Mouse (Mus musculus): Measurements from ENCODE around the gene Apmap. TPM values are rescaled to one million over a fixed set of nuclear protein-coding genes. Genes with fewer than 3 reads are reported as not detected.

The Apmap gene
- polyA plus RNA-seq, 1 experiment from 2014 or later: 23.4 TPM

DNA sequence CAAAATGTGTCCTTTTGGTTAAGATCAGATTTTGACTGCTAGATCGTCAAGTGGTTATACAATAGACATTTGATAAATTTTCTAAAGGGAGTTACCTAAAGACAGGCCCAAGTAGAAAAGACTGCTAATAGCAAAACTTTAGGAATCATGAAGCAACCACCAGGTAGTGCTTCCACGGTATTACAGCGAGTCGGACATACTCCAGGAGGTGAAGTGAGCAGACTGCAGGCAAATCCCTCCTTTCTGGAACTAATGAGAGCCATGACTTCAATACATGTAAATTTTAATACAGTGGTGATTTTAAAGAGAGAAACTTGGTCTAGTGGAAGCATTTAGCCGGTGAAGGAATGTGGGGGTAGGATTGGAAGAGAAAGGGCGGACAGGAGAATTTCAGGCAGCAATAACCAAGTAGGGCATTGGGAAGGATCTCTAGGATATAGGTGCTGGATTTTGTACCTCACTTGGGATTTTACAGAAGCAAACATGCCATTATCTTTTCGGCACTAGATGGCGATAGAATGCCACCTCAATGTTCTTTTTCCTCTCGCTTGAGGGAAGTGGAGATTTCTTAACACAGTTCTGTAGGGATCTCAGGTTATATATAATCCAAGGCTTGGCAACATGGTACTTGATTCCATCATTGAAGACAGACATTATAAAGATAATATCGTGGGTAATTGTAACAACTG is 649 bp upstream of the Apmap start:
- no peak for ATAC-seq (replicated peaks; ENCODE audit: insufficient number of reproducible peaks, insufficient read depth, low FRiP score, low read depth)
- 2% methylated on average over 10 of the region's 10 CpGs for WGBS

DNA sequence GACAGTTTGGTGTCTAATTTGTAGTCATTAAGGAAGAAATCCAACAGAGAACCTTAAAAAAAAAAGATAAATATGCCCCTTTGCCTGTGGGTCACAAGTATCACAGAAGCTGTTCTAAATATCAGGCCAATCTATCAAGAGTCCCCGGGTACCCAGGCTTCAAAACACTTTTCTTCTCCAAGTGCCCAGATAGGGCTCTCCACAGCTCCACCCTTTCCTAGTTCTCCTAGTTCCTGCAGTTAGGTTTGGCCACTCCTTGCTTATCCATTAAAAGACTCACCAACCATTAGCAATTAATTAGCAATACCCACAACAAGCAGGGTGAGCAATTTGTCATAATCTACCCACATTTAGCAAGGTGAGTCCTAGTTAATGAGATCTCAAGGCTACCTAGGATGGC is 1.3 kb downstream of the Apmap start:
- no peak for ATAC-seq (replicated peaks; ENCODE audit: insufficient number of reproducible peaks, insufficient read depth, low FRiP score, low read depth)
- Histone ChIP-seq H3K36me3 (no peaks in the 10 kb centered on the region), H3K4me2 (peak overlapping the region; percentile 80), H3K4me3 (peak overlapping the region; percentile 93), H3K27me3 (no peaks in the 10 kb centered on the region), H3K9ac (no peak overlapping the region), H3K27ac (no peak overlapping the region), H3K4me1 (replicated peaks) (peaks cover 12% of the 10 kb centered on the region), H3K9me3 (replicated peaks) (no peaks in the 10 kb centered on the region)
- 54% methylated on average over 1 of the region's 1 CpGs for WGBS

More for the DNA sequence above, 649 bp upstream of the Apmap start:
- Histone ChIP-seq H3K27ac (peak overlapping the region; percentile 60), H3K27me3 (no peaks in the 10 kb centered on the region), H3K4me3 (peak overlapping the region; percentile 93), H3K36me3 (no peaks in the 10 kb centered on the region), H3K9ac (peak overlapping the region; percentile 79), H3K4me1 (replicated peaks) (peaks cover 12% of the 10 kb centered on the region), H3K4me2 (peak overlapping the region; percentile 80), H3K9me3 (replicated peaks) (no peaks in the 10 kb centered on the region)

DNA sequence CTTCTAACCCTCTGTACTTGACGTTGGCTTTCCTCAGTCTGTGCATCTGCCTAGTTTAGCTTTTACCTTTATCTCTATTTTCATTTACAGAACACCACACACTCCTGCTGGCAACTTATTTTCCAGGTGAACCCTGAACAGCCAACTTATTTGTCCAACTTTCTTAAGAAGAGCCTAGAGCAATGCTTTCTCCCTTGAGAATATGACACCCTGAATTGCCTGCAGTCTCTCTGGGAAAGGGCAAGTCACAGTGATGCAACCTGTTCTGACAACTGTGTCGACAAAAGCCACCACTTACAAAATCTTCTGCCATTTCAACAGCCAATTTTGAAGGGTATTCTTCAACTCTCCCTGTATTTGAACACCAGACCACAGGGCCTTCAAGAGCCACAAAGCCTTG is 3.6 kb downstream of the Apmap start:
- Histone ChIP-seq H3K4me2 (no peak overlapping the region), H3K9me3 (replicated peaks) (no peaks in the 10 kb centered on the region), H3K9ac (no peak overlapping the region), H3K4me1 (replicated peaks) (peaks cover 17% of the 10 kb centered on the region), H3K27ac (no peak overlapping the region), H3K27me3 (no peaks in the 10 kb centered on the region), H3K36me3 (no peaks in the 10 kb centered on the region), H3K4me3 (no peak overlapping the region)
- no peak for ATAC-seq (replicated peaks; ENCODE audit: insufficient number of reproducible peaks, insufficient read depth, low FRiP score, low read depth)
- 81% methylated on average over 2 of the region's 2 CpGs for WGBS

DNA sequence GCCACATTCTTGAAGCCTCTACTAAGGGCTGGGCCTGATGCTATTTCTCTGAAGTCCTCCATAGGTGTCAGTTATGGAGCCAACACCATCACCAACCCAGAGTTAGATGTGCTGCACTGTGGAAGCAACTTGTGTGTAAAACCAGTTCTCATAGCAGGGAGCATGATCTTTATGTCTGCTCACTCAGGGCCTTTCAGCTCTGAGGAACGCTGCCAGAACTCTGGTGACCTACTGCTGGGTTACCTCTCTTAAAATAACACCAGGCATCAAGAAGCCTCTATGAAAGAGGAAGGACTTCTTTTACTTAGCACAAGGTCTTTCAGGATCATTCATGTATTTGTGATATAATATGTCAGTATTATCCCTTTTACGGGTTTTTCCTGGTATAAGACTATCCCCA is 6.2 kb downstream of the Apmap start:
- no peak overlapping the region for H3K4me2 ChIP-seq
- no peaks in the 10 kb centered on the region for H3K36me3 ChIP-seq
- H3K27ac ChIP-seq: no peak overlapping the region
- ATAC-seq (replicated peaks; ENCODE audit: insufficient number of reproducible peaks, insufficient read depth, low FRiP score, low read depth): no peak
- H3K27me3 ChIP-seq: no peaks in the 10 kb centered on the region
- 73% methylated on average over 2 of the region's 2 CpGs for WGBS
- peaks cover 7% of the 10 kb centered on the region for H3K4me1 ChIP-seq (replicated peaks)
- H3K9me3 ChIP-seq (replicated peaks): no peaks in the 10 kb centered on the region
- no peak overlapping the region for H3K4me3 ChIP-seq
- H3K9ac ChIP-seq: no peak overlapping the region

DNA sequence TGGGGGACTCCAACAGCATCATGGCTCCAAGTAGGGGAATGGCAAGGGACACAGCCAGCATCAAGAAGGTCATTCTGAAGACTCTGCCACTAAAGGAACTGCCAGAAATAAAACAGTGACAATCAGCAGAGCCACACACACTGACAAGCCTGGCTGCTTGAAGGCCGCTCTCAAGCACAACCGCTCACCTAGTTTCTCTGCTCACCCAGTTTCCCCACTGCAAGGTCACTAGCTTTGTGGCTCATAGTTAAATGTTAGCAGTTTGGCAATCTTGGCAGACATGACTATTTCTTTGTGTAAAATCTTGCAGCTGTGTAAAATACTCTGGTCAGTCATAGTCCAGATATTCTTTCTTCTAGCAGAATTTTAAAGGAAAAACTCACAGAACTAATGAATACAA is 8.1 kb downstream of the Apmap start:
- 64% methylated on average over 2 of the region's 2 CpGs for WGBS
- Histone ChIP-seq H3K4me2 (no peak overlapping the region), H3K4me1 (replicated peaks) (0 out of 2 replicates have a peak, but pooled peaks cover 5% of the 10 kb centered on the region), H3K27ac (no peak overlapping the region), H3K9me3 (replicated peaks) (no peaks in the 10 kb centered on the region), H3K36me3 (no peaks in the 10 kb centered on the region), H3K9ac (no peak overlapping the region), H3K4me3 (no peak overlapping the region), H3K27me3 (no peaks in the 10 kb centered on the region)
- ATAC-seq (replicated peaks; ENCODE audit: insufficient number of reproducible peaks, insufficient read depth, low FRiP score, low read depth): no peak

DNA sequence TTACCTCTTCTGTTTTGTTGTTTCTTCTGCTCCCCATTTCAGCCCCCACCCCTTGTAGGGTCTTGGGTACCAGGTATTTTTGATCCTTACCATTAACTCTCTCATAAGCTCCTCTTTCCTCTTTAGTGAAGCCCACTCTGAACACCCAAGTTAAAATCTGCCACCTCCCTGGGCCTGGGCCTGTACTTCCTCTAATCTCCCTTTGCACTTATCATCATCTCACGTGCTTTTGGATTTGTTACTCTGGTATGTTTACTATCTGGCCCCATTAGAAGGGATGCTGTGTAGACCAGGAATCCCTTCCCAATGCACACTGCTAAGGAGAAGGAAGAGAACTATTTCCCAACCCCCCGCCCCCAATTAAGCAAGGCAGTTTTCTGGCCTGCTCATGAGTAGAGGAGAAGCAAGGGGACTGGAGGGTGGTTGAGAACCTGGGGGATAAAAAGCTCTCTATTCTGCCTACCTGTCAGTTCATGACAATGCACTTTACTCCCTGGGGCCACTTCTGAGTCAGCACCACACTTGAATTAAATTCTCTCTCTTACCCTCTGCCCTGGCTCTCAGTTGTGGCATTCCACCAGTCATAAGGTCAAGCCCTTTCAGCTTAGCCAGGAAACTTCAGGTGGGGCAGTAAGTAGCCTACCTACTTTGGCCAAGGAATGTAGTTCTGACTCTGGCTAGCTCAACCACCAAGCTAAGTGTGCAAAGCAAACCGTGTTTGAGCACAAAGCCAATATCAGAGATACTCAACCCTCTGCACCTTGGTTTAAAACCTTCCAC is 12.8 kb downstream of the Apmap start:
- H3K9me3 ChIP-seq (replicated peaks): no peaks in the 10 kb centered on the region
- H3K9ac ChIP-seq: no peak overlapping the region
- 0 out of 2 replicates have a peak, but pooled peaks cover 3% of the 10 kb centered on the region for H3K4me1 ChIP-seq (replicated peaks)
- H3K4me2 ChIP-seq: no peak overlapping the region
- no peak overlapping the region for H3K4me3 ChIP-seq
- no peak overlapping the region for H3K27ac ChIP-seq
- ATAC-seq (replicated peaks; ENCODE audit: insufficient number of reproducible peaks, insufficient read depth, low FRiP score, low read depth): no peak
- no peaks in the 10 kb centered on the region for H3K27me3 ChIP-seq
- WGBS: 75% methylated on average over 3 of the region's 3 CpGs
- H3K36me3 ChIP-seq: peaks cover 4% of the 10 kb centered on the region; the same call in 1 of the 2 replicates

DNA sequence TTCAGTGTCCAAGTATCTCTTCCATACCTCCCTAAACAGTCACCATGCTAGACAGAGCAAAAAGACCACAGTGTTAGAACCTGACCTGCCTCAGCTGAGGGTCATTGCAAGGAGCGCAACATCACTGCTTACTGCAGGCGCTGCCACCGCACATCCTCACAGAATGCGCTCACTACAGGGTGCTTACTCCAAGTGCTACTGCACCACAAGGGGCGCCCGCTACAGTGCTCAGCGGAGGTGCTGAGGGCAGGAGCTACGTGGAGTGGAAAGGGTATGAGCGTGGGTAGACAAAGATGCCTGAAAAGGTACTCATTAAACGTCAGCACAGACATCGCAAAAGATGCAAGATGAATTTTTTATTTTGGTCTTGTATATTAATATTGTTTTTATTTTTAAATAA is 19.3 kb downstream of the Apmap start:
- H3K4me2 ChIP-seq: no peak overlapping the region
- ATAC-seq (replicated peaks; ENCODE audit: insufficient number of reproducible peaks, insufficient read depth, low FRiP score, low read depth): no peak
- no peak overlapping the region for H3K4me3 ChIP-seq
- WGBS: 79% methylated on average over 11 of the region's 11 CpGs
- no peak overlapping the region for H3K27ac ChIP-seq
- no peak overlapping the region for H3K9ac ChIP-seq
- peaks cover 33% of the 10 kb centered on the region; the same call in 1 of the 2 replicates for H3K36me3 ChIP-seq
- no peaks in the 10 kb centered on the region for H3K4me1 ChIP-seq (replicated peaks)
- no peaks in the 10 kb centered on the region for H3K9me3 ChIP-seq (replicated peaks)
- no peaks in the 10 kb centered on the region for H3K27me3 ChIP-seq

DNA sequence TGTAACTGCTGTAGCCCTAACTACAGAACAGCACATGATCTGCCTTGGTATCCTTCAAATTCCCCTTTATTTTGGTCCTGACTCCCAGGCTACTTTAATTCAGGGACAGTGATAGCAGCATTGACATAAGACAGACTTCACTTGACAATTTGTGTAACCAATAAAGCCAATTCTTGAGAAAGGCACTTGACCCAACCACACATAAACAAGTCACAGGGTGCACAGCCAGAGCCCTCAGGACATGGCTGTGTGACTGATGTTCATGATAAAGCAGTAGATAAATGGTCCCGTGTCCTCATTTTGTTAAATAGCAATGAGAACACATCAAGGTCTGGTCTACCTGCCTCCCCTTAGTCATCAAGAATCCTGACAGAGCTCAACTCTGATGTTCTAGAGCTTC is 28.7 kb downstream of the Apmap start:
- Histone ChIP-seq H3K36me3 (peaks cover 8% of the 10 kb centered on the region; the same call in 1 of the 2 replicates), H3K4me3 (no peak overlapping the region), H3K4me1 (replicated peaks) (no peaks in the 10 kb centered on the region), H3K9me3 (replicated peaks) (no peaks in the 10 kb centered on the region), H3K27ac (no peak overlapping the region), H3K27me3 (no peaks in the 10 kb centered on the region), H3K9ac (no peak overlapping the region), H3K4me2 (no peak overlapping the region)
- no peak for ATAC-seq (replicated peaks; ENCODE audit: insufficient number of reproducible peaks, insufficient read depth, low FRiP score, low read depth)
- WGBS: 67% methylated on average over 1 of the region's 1 CpGs

DNA sequence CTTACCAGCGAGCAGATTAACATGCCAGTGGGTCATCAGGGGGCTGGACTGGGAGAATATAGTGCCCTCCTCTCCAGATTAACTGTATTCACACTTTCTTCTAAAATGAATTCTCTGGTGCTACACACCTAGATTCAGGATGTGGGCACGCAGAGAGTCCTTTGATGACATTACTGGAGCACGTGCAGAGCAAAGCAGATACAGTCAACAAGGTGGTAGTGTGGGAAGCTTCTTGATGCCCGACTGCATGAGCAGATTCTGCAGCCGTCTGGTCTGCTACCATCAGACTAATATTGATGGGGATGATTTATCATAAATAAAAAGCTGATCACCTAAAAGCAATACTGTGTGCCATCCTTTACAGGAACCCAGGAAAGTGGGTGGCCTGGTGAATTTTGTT is 29.8 kb downstream of the Apmap start:
- ATAC-seq (replicated peaks; ENCODE audit: insufficient number of reproducible peaks, insufficient read depth, low FRiP score, low read depth): no peak
- Histone ChIP-seq H3K4me3 (no peak overlapping the region), H3K36me3 (peaks cover under 1% of the 10 kb centered on the region; the same call in 1 of the 2 replicates), H3K27me3 (no peaks in the 10 kb centered on the region), H3K27ac (no peak overlapping the region), H3K4me1 (replicated peaks) (no peaks in the 10 kb centered on the region), H3K9me3 (replicated peaks) (no peaks in the 10 kb centered on the region), H3K4me2 (no peak overlapping the region), H3K9ac (no peak overlapping the region)
- WGBS: 78% methylated on average over 5 of the region's 5 CpGs

DNA sequence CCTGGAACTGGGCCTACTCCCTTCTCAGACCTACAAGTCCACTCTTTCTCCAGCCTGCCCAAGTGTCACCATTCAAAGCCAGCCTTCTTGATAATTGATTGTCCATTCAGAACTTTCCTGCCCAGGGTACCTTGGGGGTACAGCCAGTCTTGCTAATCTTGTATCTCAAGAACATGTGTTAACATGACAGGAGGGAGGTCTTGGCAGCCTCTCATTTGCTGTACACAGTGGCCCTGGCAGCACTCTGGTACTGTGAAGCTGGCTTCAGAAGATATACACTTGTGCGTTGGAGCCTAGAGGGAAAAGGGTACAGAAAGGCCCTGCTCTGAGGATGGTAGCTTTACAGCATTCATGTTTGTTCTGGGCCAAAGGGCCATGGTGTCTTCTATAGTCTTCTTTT is 32.1 kb downstream of the Apmap start:
- 86% methylated on average over 1 of the region's 1 CpGs for WGBS
- no peak overlapping the region for H3K9ac ChIP-seq
- no peak overlapping the region for H3K4me2 ChIP-seq
- no peaks in the 10 kb centered on the region for H3K27me3 ChIP-seq
- ATAC-seq (replicated peaks; ENCODE audit: insufficient number of reproducible peaks, insufficient read depth, low FRiP score, low read depth): no peak
- H3K36me3 ChIP-seq: no peaks in the 10 kb centered on the region
- no peaks in the 10 kb centered on the region for H3K4me1 ChIP-seq (replicated peaks)
- no peak overlapping the region for H3K4me3 ChIP-seq
- H3K9me3 ChIP-seq (replicated peaks): no peaks in the 10 kb centered on the region
- no peak overlapping the region for H3K27ac ChIP-seq

DNA sequence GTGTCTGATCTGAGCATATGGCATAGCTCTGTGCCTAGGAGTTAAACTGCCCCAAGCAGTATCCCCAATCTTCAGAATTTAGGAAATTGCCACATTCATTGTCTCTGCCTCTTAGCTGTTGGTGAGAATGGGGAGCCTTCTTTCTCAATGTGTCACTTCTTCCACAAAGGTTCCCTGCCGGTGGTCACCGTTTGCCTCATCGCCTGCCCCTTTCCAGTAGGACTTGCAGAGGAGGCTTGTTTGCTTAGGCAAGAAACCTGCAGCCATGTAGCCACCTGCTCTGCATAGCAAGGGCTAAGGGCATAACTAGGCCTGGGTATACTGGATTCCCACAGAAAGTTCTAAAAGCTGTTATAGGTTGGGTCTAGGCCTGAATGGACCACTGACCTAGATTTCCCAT is 35.9 kb downstream of the Apmap start:
- H3K9ac ChIP-seq: no peak overlapping the region

More for the DNA sequence above, 35.9 kb downstream of the Apmap start:
- Histone ChIP-seq H3K4me1 (replicated peaks) (no peaks in the 10 kb centered on the region), H3K9me3 (replicated peaks) (no peaks in the 10 kb centered on the region), H3K27me3 (no peaks in the 10 kb centered on the region), H3K27ac (no peak overlapping the region), H3K4me2 (no peak overlapping the region), H3K36me3 (no peaks in the 10 kb centered on the region), H3K4me3 (no peak overlapping the region)
- 79% methylated on average over 3 of the region's 3 CpGs for WGBS
- ATAC-seq (replicated peaks; ENCODE audit: insufficient number of reproducible peaks, insufficient read depth, low FRiP score, low read depth): no peak
